Mouse (Mus musculus) lung, embryonic 15.5 days (tissue): ENCODE measurements around the gene Lrrc63. TPM values are rescaled to one million over a fixed set of nuclear protein-coding genes. Genes with fewer than 3 reads are reported as not detected.
A peak's percentile ranks its signal among the peaks of the same experiment; 100 is the strongest.

ENCODE experiments used
- ATAC-seq: fragments of 200-750 bp; cut with Nextera tagmentation; 2 replicates; pipeline ENCODE4 v1.8.0; 2017; ENCODE audit warnings: moderate number of reproducible peaks, borderline replicate concordance; ENCODE audit not compliant: low FRiP score, low TSS enrichment; ENCODE audit errors: extremely low read depth
- H3K27ac ChIP-seq: fragments of 300-500 bp; sonication (generic); 2 replicates; pipeline ENCODE4 v1.5.1; 2015; ENCODE audit warnings: moderate library complexity, mild to moderate bottlenecking, inconsistent platforms
- H3K27me3 ChIP-seq: fragments of 300-500 bp; sonication (generic); 2 replicates; pipeline ENCODE4 v1.6.1; 2015; ENCODE audit warnings: inconsistent platforms
- H3K36me3 ChIP-seq: fragments of 300-500 bp; sonication (generic); 2 replicates; pipeline ENCODE4 v1.6.1; 2015; ENCODE audit warnings: inconsistent platforms
- H3K4me1 ChIP-seq: fragments of 300-500 bp; sonication (generic); 2 replicates; pipeline ENCODE4 v1.6.1; 2015; ENCODE audit warnings: inconsistent platforms
- H3K4me2 ChIP-seq: fragments of 300-500 bp; sonication (generic); 2 replicates; pipeline ENCODE4 v1.6.1; 2015; ENCODE audit warnings: inconsistent platforms, mild to moderate bottlenecking, moderate library complexity
- H3K4me3 ChIP-seq: fragments of 300-500 bp; sonication (generic); 2 replicates; pipeline ENCODE4 v1.5.1; 2015; ENCODE audit warnings: mild to moderate bottlenecking, inconsistent platforms
- H3K9ac ChIP-seq: fragments of 300-500 bp; sonication (generic); 2 replicates; pipeline ENCODE4 v1.6.1; 2015; ENCODE audit warnings: inconsistent platforms
- H3K9me3 ChIP-seq: fragments of 300-500 bp; sonication (generic); 2 replicates; pipeline ENCODE4 v1.6.1; 2016; ENCODE audit warnings: inconsistent platforms
- WGBS: fragments of 180-500 bp; shearing (Covaris S2); methylation state at CpG from one replicate; pipeline ENCODE4 v1.1.7; 2015; 5-methylcytosine and 5-hydroxymethylcytosine counted together
- polyA plus RNA-seq: library from polyadenylated mRNA; unstranded; fragments of >200 nt; fragmentation: Nextera tagmentation; extraction: Ambion mirVana; gene quantifications from 2 replicates; pipeline ENCODE4 v1.2.1, GENCODE M21; 2015

The Lrrc63 gene
- 0.06 TPM in 1 of 2 replicates, not detected in the other for polyA plus RNA-seq

GRCm38 (mm10) chr14:75130501-75131318, at the start of gene Lrrc63, which contains the start of gene Lcp1:
Lrrc63 (minus strand) TSS chr14:75130881.
Lcp1 (plus strand) TSS chr14:75131101.
- no peaks in the 10 kb centered on the region for H3K9me3 ChIP-seq
- H3K36me3 ChIP-seq, result no peaks in the 10 kb centered on the region
- WGBS, result under 1% methylated on average over 42 of the region's 42 CpGs
- peak within 1 kb of the TSS; percentile 66 for H3K4me3 ChIP-seq
- peak within 1 kb of the TSS; percentile 70 for H3K27ac ChIP-seq
- no peaks in the 10 kb centered on the region for H3K27me3 ChIP-seq
- H3K4me2 ChIP-seq, result peak within 1 kb of the TSS; percentile 94
- peak within 1 kb of the TSS; percentile 60 for H3K9ac ChIP-seq
- peaks cover 23% of the 10 kb centered on the region; the same call in 1 of the 2 replicates for H3K4me1 ChIP-seq
- peak; percentile 94 for ATAC-seq

- no peaks in the 10 kb centered on the region for H3K9me3 ChIP-seq
- H3K36me3 ChIP-seq, result no peaks in the 10 kb centered on the region
- 75% methylated on average over 20 of the region's 20 CpGs for whole genome bisulfite sequencing
- H3K4me1 ChIP-seq, result peaks cover 20% of the 10 kb centered on the region; the same call in 1 of the 2 replicates
- no peak for ATAC-seq
- H3K4me3 ChIP-seq, result no peak overlapping the region
- H3K27ac ChIP-seq, result peak overlapping the region; percentile 73
- peak overlapping the region; percentile 41 for H3K4me2 ChIP-seq
- H3K27me3 ChIP-seq, result no peaks in the 10 kb centered on the region
- no peak overlapping the region for H3K9ac ChIP-seq
Observed at GRCm38 (mm10) chr14:75179255-75179963, 48.7 kb upstream of the Lrrc63 start.

- 48% methylated on average over 10 of the region's 10 CpGs for WGBS
- peak overlapping the region; percentile 1; the same call in 1 of the 2 replicates for H3K4me3 ChIP-seq
- H3K9me3 ChIP-seq, result no peaks in the 10 kb centered on the region
- H3K27me3 ChIP-seq, result no peaks in the 10 kb centered on the region
- H3K36me3 ChIP-seq, result no peaks in the 10 kb centered on the region
- peak overlapping the region; percentile 41 for H3K4me2 ChIP-seq
- H3K9ac ChIP-seq, result no peak overlapping the region
- peak; percentile 61; the same call in 1 of the 2 replicates for ATAC-seq
- peak overlapping the region; percentile 73 for H3K27ac ChIP-seq
- peaks cover 20% of the 10 kb centered on the region; the same call in 1 of the 2 replicates for H3K4me1 ChIP-seq
Observed at GRCm38 (mm10) chr14:75178801-75179211, 48.1 kb upstream of the Lrrc63 start.

DNA sequence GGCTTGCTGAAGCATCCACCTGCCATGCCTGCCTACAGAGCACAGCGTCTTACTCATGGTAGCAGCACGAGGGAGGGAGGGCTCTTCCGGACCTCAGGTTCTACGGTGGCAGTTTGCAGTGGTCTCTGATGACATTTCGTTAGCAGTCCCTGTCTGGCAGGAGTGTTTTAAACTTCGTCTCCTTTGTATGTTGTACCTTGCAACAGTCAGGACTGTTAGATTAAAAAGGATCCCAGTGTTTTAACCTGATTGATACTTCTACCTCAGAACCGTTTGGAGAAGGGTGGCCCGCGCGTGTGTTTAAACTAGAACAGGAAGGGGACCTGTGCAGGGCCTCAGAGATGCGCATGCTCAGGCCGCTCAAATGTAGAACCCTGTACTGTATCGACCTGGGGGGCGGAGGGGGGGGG, 47.7 kb upstream of the Lrrc63 start:
- H3K4me2 ChIP-seq, result peak overlapping the region; percentile 41
- WGBS, result 60% methylated on average over 14 of the region's 14 CpGs
- H3K36me3 ChIP-seq, result no peaks in the 10 kb centered on the region
- H3K9ac ChIP-seq, result no peak overlapping the region
- H3K27ac ChIP-seq, result peak overlapping the region; percentile 73
- peak; percentile 66; the same call in 1 of the 2 replicates for ATAC-seq
- H3K9me3 ChIP-seq, result no peaks in the 10 kb centered on the region
- H3K27me3 ChIP-seq, result no peaks in the 10 kb centered on the region
- peaks cover 22% of the 10 kb centered on the region; the same call in 1 of the 2 replicates for H3K4me1 ChIP-seq
- H3K4me3 ChIP-seq, result peak overlapping the region; percentile 1; the same call in 1 of the 2 replicates

- WGBS, result 75% methylated on average over 3 of the region's 3 CpGs
- Histone ChIP-seq H3K9ac (no peak overlapping the region), H3K4me3 (no peak overlapping the region), H3K4me1 (peaks cover 26% of the 10 kb centered on the region; the same call in 1 of the 2 replicates), H3K27me3 (no peaks in the 10 kb centered on the region), H3K36me3 (no peaks in the 10 kb centered on the region), H3K27ac (no peak overlapping the region), H3K4me2 (no peak overlapping the region), H3K9me3 (no peaks in the 10 kb centered on the region)
- ATAC-seq, result no peak
Observed at GRCm38 (mm10) chr14:75177400-75177799, 46.7 kb upstream of the Lrrc63 start.

GRCm38 (mm10) chr14:75176425-75177045, 45.9 kb upstream of the Lrrc63 start:
- H3K27ac ChIP-seq, result peak overlapping the region; percentile 63; the same call in 1 of the 2 replicates
- H3K4me1 ChIP-seq, result peaks cover 26% of the 10 kb centered on the region; the same call in 1 of the 2 replicates
- H3K27me3 ChIP-seq, result no peaks in the 10 kb centered on the region
- 46% methylated on average over 4 of the region's 4 CpGs for WGBS
- no peak overlapping the region for H3K9ac ChIP-seq
- no peak for ATAC-seq
- H3K9me3 ChIP-seq, result no peaks in the 10 kb centered on the region
- H3K4me2 ChIP-seq, result no peak overlapping the region
- H3K4me3 ChIP-seq, result no peak overlapping the region
- no peaks in the 10 kb centered on the region for H3K36me3 ChIP-seq

DNA sequence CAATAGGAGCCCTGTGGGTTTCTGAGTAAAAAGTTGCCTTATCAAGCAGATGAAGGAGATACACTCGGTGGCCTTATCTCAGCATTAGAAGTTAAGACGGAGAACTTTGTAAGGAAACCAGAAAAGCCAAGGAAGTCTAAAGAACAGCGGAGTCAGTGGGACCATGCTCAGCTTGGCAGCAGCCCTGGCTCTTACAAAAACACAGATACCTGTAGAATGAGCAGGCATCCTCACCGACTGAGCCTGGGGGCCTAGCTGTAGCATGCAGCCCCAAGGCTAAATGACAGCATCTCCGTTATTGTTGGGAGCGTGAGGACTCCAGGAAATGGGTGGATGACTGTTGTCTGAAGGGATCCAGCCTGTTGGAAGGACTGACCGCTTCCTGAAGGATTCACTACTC, 45.1 kb upstream of the Lrrc63 start:
- H3K4me1 ChIP-seq, result peaks cover 26% of the 10 kb centered on the region; the same call in 1 of the 2 replicates
- WGBS, result 52% methylated on average over 7 of the region's 7 CpGs
- H3K27me3 ChIP-seq, result no peaks in the 10 kb centered on the region
- H3K9ac ChIP-seq, result no peak overlapping the region
- no peaks in the 10 kb centered on the region for H3K36me3 ChIP-seq
- H3K4me3 ChIP-seq, result no peak overlapping the region
- no peaks in the 10 kb centered on the region for H3K9me3 ChIP-seq
- H3K4me2 ChIP-seq, result no peak overlapping the region
- ATAC-seq, result no peak
- H3K27ac ChIP-seq, result 0 out of 2 replicates have a peak overlapping the region, but pooled peaks have one; percentile 19

GRCm38 (mm10) chr14:75174731-75175555, 44.3 kb upstream of the Lrrc63 start:
- Histone ChIP-seq H3K4me2 (no peak overlapping the region), H3K4me1 (peaks cover 26% of the 10 kb centered on the region; the same call in 1 of the 2 replicates), H3K9ac (no peak overlapping the region), H3K27me3 (no peaks in the 10 kb centered on the region), H3K4me3 (no peak overlapping the region), H3K9me3 (no peaks in the 10 kb centered on the region), H3K36me3 (no peaks in the 10 kb centered on the region), H3K27ac (no peak overlapping the region)
- 79% methylated on average over 9 of the region's 9 CpGs for WGBS
- ATAC-seq, result no peak

GRCm38 (mm10) chr14:75174296-75174695, 43.6 kb upstream of the Lrrc63 start:
- ATAC-seq, result 0 out of 2 replicates have a peak, but pooled peaks have one; percentile 17
- H3K27me3 ChIP-seq, result no peaks in the 10 kb centered on the region
- no peak overlapping the region for H3K4me3 ChIP-seq
- H3K9ac ChIP-seq, result no peak overlapping the region
- no peaks in the 10 kb centered on the region for H3K36me3 ChIP-seq
- H3K4me2 ChIP-seq, result no peak overlapping the region
- H3K9me3 ChIP-seq, result no peaks in the 10 kb centered on the region
- peaks cover 24% of the 10 kb centered on the region; the same call in 1 of the 2 replicates for H3K4me1 ChIP-seq
- WGBS, result 71% methylated on average over 8 of the region's 8 CpGs
- no peak overlapping the region for H3K27ac ChIP-seq

DNA sequence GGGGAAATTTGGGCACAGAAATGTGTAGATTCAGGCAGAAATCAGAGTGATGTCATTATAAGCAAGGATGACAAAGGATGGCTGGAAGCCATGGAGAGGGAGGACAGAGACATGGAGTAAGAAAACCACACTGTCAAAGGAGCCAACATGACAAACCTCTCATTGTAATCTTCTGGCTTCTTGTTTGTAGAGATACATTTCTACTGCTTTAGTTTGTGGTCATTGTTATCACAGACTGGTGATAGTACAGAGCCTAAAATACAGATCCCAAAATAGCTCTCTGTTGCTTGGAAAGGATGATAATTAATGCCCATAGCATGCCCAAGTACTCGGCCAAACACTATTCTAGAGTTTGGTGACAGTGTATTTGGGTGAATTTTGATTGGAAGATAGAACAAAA, 39.9 kb upstream of the Lrrc63 start:
- no peak for ATAC-seq
- Histone ChIP-seq H3K9ac (no peak overlapping the region), H3K36me3 (no peaks in the 10 kb centered on the region), H3K4me2 (no peak overlapping the region), H3K4me1 (peaks cover 9% of the 10 kb centered on the region; the same call in 1 of the 2 replicates), H3K4me3 (no peak overlapping the region), H3K27ac (no peak overlapping the region), H3K9me3 (no peaks in the 10 kb centered on the region), H3K27me3 (no peaks in the 10 kb centered on the region)
- WGBS, result 73% methylated on average over 1 of the region's 1 CpGs
